Mouse (Mus musculus) layer of hippocampus, adult 9-11 months (tissue): ENCODE measurements around the gene Try4.
"Not testable (repeated sequence)": the region's sequence is repeated elsewhere in the genome, so short reads cannot be mapped to it uniquely, and the experiment has no call there.

Experiments
- DNase-seq: peaks from one replicate; pipeline ENCODE4 v3.0.0; 2022

Gene Try4

DNA sequence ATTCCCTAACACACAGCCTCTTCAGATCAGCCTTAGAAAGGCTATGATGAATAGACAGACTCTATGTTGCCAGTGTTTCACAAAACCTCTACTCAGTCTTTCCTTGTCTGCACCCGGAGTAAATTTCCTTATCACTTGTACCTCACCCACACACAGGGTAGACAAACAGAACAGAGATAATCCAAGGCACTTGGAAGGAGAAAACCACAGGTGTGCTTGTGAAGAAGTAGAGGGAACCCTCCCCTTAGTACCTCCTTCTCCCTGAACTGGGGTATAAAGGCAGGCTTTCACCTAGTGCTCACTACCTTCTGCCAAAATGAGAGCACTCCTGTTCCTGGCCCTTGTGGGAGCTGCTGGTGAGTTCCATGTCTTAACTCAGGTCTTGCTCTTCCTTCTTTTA, at the start of gene Try4:
Gene Try4, plus strand, starts transcription at position 301 of the 400 bp plus-strand sequence.
- no peak for DNase-seq

GRCm38 (mm10) chr6:41253314-41253713, 48.8 kb upstream of the Try4 start:
- DNase-seq, result not testable (repeated sequence)

- no peak for DNase-seq
Measured at GRCm38 (mm10) chr6:41256424-41256823, 45.6 kb upstream of the Try4 start.

- DNase-seq, result no peak
Measured at GRCm38 (mm10) chr6:41257432-41257831, 44.6 kb upstream of the Try4 start.

GRCm38 (mm10) chr6:41262796-41263195, 39.3 kb upstream of the Try4 start:
- DNase-seq, result no peak

DNA sequence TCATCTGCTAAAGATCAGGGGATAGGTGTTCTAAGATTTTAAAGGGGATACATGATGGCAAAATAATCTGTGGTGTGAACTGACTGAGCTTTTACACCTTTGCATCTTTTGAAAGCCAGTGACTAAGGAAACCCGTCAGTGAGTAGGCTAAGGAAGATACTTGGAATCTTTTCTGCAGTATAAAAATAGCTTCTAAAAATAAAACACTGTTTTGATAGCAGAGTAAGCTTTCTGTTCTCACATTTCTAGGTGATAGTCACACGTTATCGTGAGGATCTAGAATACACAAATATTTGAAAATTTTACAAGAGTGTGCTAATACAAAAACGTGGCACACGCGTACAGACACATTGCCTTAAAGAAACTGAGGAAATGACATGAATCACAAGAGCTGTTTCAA, 35.9 kb upstream of the Try4 start:
- no peak for DNase-seq

DNA sequence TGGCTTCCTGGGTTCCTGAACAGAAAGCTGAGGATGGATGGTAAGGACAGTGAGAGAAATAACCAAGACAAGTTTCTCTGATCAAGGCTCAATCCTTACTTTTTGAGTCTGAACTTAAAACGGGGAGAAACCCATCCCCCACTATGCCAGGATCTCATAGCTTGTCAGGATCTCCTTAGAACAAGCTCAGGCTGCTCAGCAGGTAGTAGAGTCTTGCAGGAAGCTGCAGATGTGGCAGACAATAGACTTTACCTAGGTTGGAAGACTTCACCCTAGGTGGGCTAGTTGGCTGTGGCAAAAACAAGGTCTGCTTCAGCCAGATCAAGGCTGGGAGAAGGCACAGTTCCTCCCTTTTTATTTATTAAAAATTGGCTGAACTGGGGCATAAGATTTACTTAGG, 3.8 kb upstream of the Try4 start:
- no peak for DNase-seq

GRCm38 (mm10) chr6:41316741-41317140, 14.7 kb downstream of the Try4 start, which contains the start of gene Try5:
Gene Try5, minus strand, starts transcription at chr6:41316841.
- DNase-seq, result not testable (repeated sequence)

DNA sequence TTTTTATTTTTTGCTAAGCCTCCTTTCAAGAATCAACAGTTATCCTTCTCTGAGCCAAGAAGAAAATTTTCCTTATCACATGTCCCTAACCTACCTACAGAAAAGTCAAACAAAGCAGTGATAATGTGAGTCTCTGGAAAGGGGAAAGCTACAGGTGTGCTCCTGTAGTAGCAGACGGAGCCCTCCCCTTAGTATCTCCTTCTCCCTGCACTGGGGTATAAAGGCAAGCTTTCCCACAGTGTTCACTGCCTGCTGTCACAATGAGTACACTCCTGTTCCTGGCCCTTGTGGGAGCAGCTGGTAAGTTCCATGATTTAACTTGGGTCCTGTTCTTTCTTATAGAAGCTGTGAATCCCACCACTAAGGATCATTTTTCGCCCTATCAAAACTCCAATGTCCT, 51.9 kb downstream of the Try4 start, which contains the start of gene Try10:
Gene Try10, plus strand, starts transcription at position 174 of the 400 bp plus-strand sequence.
- no peak for DNase-seq
